ENCODE assay signal across 10 mouse cellular contexts in the genomic region with DNA sequence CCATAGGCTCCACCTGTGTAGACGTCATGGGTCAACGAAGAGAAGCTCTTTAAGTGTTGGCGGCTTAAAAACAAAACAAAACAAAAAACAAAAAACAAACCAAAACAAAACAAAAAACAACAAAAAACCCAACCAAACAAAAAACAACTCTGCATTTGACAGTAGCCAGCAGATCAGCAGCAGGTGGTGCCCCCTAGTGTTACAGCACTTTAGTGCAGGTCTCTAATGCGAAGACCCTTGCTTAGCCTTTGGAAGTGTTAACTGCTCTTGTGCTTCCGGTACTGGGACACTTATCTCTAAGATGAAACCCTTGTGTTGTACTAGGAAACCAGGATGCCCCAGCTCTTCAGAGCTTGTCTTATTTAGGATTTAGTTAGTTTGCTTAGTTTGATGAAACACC. TPM values are rescaled to one million over a fixed set of nuclear protein-coding genes. Genes with fewer than 3 reads are reported as not detected.
DNase-seq lines count a peak whose midpoint lies in the region; TF ChIP-seq lines count a peak whose summit lies in the region.
"Had no signal": no experiment of that assay in that cellular context is flagged by ENCODE, and none has a peak within 500 bp of the region (broad histone marks: within the 10 kb centered on the region; RNA-seq: fewer than 3 reads in every experiment).

No protein-coding gene starts in this region.

- no peaks in the 10 kb centered on the region for H3K27me3 ChIP-seq in testis, adult 2 months (ENCODE audit: control insufficient read depth, insufficient read depth, low read length)

- no peak for TF ChIP-seq POLR2A in testis, adult 2 months (IDR thresholded peaks at IDR 0.05; ENCODE audit: control insufficient read depth, low read depth, low read length)

- peak; percentile 39; the same call in 1 of the 2 replicates for TF ChIP-seq CTCF in testis, adult 2 months (IDR thresholded peaks at IDR 0.05; ENCODE audit: control insufficient read depth, insufficient read depth, insufficient replicate concordance, low read depth, low read length)

- H3K36me3 ChIP-seq in testis, adult 2 months (ENCODE audit: control insufficient read depth, insufficient read depth, low read length): no peaks in the 10 kb centered on the region
- H3K36me3 ChIP-seq: forebrain, embryonic 10.5 days had no signal

- H3K4me1 ChIP-seq in testis, adult 2 months (ENCODE audit: control insufficient read depth, insufficient read depth, low read length): peaks cover 3% of the 10 kb centered on the region; the same call in 1 of the 2 replicates
- H3K4me1 ChIP-seq: forebrain, embryonic 10.5 days had no signal

- H3K4me3 ChIP-seq in testis, adult 2 months (ENCODE audit: control insufficient read depth, low read depth, low read length): no peak overlapping the region
- H3K4me3 ChIP-seq: forebrain, embryonic 10.5 days had no signal

- peak; percentile 48 to 54 for DNase-seq in cerebellum, postnatal 10 days
- no peak for DNase-seq in cerebellum, adult 11 months
- peak; percentile 21 for DNase-seq in left cerebral cortex, postnatal 4 days
- no peak for DNase-seq in left cerebral cortex, adult 11 months (ENCODE audit: low spot score)
- DNase-seq in forelimb bud, embryonic 11.5 days (ENCODE audit: low read depth, low spot score): peak; percentile 18
- DNase-seq in gastrocnemius, postnatal 36 days: no peak
- DNase-seq in neural tube, embryonic 10.5 days (ENCODE audit: extremely low spot score, low spot score): no peak

- intact Hi-C loops in left cerebral cortex, postnatal 4 days (cut with DNase I): no loop called here
- intact Hi-C loops in gastrocnemius, postnatal 36 days (cut with DNase I): loop anchor here (10.0 kb wide), 1 partner anchor 192 kb away; no protein-coding TSS in a partner anchor

- H3K27ac ChIP-seq in testis, adult 2 months (ENCODE audit: control insufficient read depth, insufficient read depth, low read depth, low read length): no peak overlapping the region
- H3K27ac ChIP-seq: forebrain, embryonic 10.5 days had no signal

RNA-seq across cellular contexts. Expression of gene Olfr1402, which starts 28.7 kb away (rescaled TPM):
- not detected for total RNA-seq in left cerebral cortex, postnatal 4 days (2021)
- not detected in 2 replicates for polyA plus RNA-seq in testis, adult 2 months (2012; rRNA removed)
- total RNA-seq in gastrocnemius, postnatal 36 days (2021): not detected
- polyA plus RNA-seq: forebrain, embryonic 10.5 days; liver, embryonic 16.5 days had no signal

Comparison
In these comparisons a context has a peak if more than half of its experiments do, and no peak if none do; other contexts are left out.
1. DNase-seq: peak in cerebellum, postnatal 10 days (2 of 2), left cerebral cortex, postnatal 4 days (single experiment) and forelimb bud, embryonic 11.5 days (single experiment); none in cerebellum, adult 11 months (single experiment), left cerebral cortex, adult 11 months (single experiment), gastrocnemius, postnatal 36 days (0 of 2) and neural tube, embryonic 10.5 days (single experiment).